In the genomic region with DNA sequence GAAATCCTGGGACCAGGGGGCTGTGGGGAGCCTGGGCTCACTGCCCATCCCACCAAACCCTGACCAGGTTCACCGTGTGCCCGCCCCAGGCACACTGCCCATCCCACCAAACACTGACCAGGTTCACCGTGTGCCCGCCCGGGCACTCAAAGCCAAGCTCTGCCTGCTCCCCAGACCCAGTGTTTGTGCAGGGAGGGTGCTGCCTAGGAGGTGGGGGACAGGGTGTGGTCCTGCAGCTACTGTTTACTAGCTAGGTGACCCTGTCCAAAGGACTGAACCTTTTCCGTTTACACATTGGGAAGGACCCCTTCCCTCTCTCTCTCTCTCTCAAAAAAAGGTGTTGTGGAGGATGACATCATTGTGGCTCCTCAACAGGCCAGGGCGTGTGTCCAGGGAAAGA, we compare ENCODE assay signal across 25 mouse cellular contexts. TPM values are rescaled to one million over a fixed set of nuclear protein-coding genes. Genes with fewer than 3 reads are reported as not detected.
DNase-seq lines count a peak whose midpoint lies in the region; ATAC-seq lines count a peak whose summit lies in the region.
"Had no signal": no experiment of that assay in that cellular context is flagged by ENCODE, and none has a peak within 500 bp of the region (broad histone marks: within the 10 kb centered on the region; RNA-seq: fewer than 3 reads in every experiment).

No protein-coding gene starts in this region.

- H3K27ac ChIP-seq in embryonic facial prominence, embryonic 14.5 days (replicated peaks; ENCODE audit: low read depth, low read length), result no peak overlapping the region
- no peak overlapping the region for H3K27ac ChIP-seq in embryonic facial prominence, embryonic 10.5 days (replicated peaks)
- H3K27ac ChIP-seq in limb, embryonic 13.5 days, result no peak overlapping the region
- no peak overlapping the region for H3K27ac ChIP-seq in limb, embryonic 10.5 days
- no peak overlapping the region for H3K27ac ChIP-seq in stomach, embryonic 16.5 days (ENCODE audit: low read length)
- H3K27ac ChIP-seq in forebrain, embryonic 12.5 days, result no peak overlapping the region
- H3K27ac ChIP-seq: embryonic facial prominence, embryonic 13.5 days had no signal

- H3K27me3 ChIP-seq in embryonic facial prominence, embryonic 14.5 days (replicated peaks; ENCODE audit: control insufficient read depth, insufficient read depth, low read length), result peaks cover 23% of the 10 kb centered on the region
- peaks cover 53% of the 10 kb centered on the region for H3K27me3 ChIP-seq in embryonic facial prominence, embryonic 10.5 days (replicated peaks; ENCODE audit: low read depth, poor library complexity, severe bottlenecking)
- peaks cover 32% of the 10 kb centered on the region for H3K27me3 ChIP-seq in limb, embryonic 13.5 days
- H3K27me3 ChIP-seq in limb, embryonic 10.5 days (ENCODE audit: low read depth, poor library complexity, severe bottlenecking), result peaks cover 46% of the 10 kb centered on the region
- no peaks in the 10 kb centered on the region for H3K27me3 ChIP-seq in stomach, embryonic 16.5 days (ENCODE audit: control insufficient read depth, insufficient read depth, low read length)
- H3K27me3 ChIP-seq in forebrain, embryonic 12.5 days, result peaks cover 37% of the 10 kb centered on the region
- H3K27me3 ChIP-seq: CH12.LX, Patski had no signal

- no peak for DNase-seq in embryonic facial prominence, embryonic 14.5 days (ENCODE audit: low spot score)
- DNase-seq in embryonic facial prominence, embryonic 10.5 days (ENCODE audit: low spot score), result no peak
- DNase-seq in limb, embryonic 10.5 days (ENCODE audit: low spot score), result no peak
- no peak for DNase-seq in ovary, postnatal 14 days (ENCODE audit: low spot score)
- DNase-seq: adrenal gland, adult 8-10 months; adrenal gland, postnatal 14 days; adrenal gland, postnatal 36 days; B cell, adult 2 months; cerebellum, adult 11-12 months; cerebellum, adult 2 months; cerebellum, adult 9-10 months; cerebellum, postnatal 10 days; cerebellum, postnatal 25 days had no signal

- H3K4me1 ChIP-seq in embryonic facial prominence, embryonic 14.5 days (ENCODE audit: control insufficient read depth, insufficient read depth, low read length), result peaks cover 14% of the 10 kb centered on the region
- peaks cover 28% of the 10 kb centered on the region for H3K4me1 ChIP-seq in embryonic facial prominence, embryonic 10.5 days
- peaks cover 28% of the 10 kb centered on the region for H3K4me1 ChIP-seq in limb, embryonic 13.5 days
- H3K4me1 ChIP-seq in limb, embryonic 10.5 days, result peaks cover 31% of the 10 kb centered on the region
- H3K4me1 ChIP-seq in stomach, embryonic 16.5 days (ENCODE audit: control insufficient read depth, insufficient read depth, low read length), result peaks cover 11% of the 10 kb centered on the region; the same call in 1 of the 2 replicates
- H3K4me1 ChIP-seq in forebrain, embryonic 12.5 days, result peaks cover 18% of the 10 kb centered on the region

- H3K9ac ChIP-seq in embryonic facial prominence, embryonic 14.5 days (ENCODE audit: low read depth, low read length), result no peak overlapping the region
- H3K9ac ChIP-seq in limb, embryonic 13.5 days, result no peak overlapping the region
- H3K9ac ChIP-seq in stomach, embryonic 16.5 days (ENCODE audit: low read length), result no peak overlapping the region
- no peak overlapping the region for H3K9ac ChIP-seq in forebrain, embryonic 12.5 days
- H3K9ac ChIP-seq: embryonic facial prominence, embryonic 13.5 days had no signal

- H3K36me3 ChIP-seq in embryonic facial prominence, embryonic 14.5 days (ENCODE audit: control insufficient read depth, insufficient read depth, low read length), result peaks cover 27% of the 10 kb centered on the region; the same call in 1 of the 2 replicates
- H3K36me3 ChIP-seq in embryonic facial prominence, embryonic 10.5 days (replicated peaks), result peaks cover 42% of the 10 kb centered on the region
- H3K36me3 ChIP-seq in limb, embryonic 13.5 days, result peaks cover 38% of the 10 kb centered on the region
- H3K36me3 ChIP-seq in limb, embryonic 10.5 days, result peaks cover 54% of the 10 kb centered on the region
- no peaks in the 10 kb centered on the region for H3K36me3 ChIP-seq in stomach, embryonic 16.5 days (ENCODE audit: control insufficient read depth, insufficient read depth, low read length)
- no peaks in the 10 kb centered on the region for H3K36me3 ChIP-seq in forebrain, embryonic 12.5 days (replicated peaks)
- H3K36me3 ChIP-seq: G1E had no signal

- WGBS in embryonic facial prominence, embryonic 14.5 days, result 86% methylated on average over 4 of the region's 7 CpGs
- 94% methylated on average over 7 of the region's 7 CpGs for WGBS in embryonic facial prominence, embryonic 10.5 days
- WGBS in limb, embryonic 13.5 days, result 91% methylated on average over 7 of the region's 7 CpGs
- 90% methylated on average over 7 of the region's 7 CpGs for WGBS in limb, embryonic 10.5 days
- WGBS in stomach, embryonic 16.5 days, result 80% methylated on average over 7 of the region's 7 CpGs
- 90% methylated on average over 7 of the region's 7 CpGs for WGBS in forebrain, embryonic 12.5 days

- peak overlapping the region; percentile 56; the same call in 1 of the 2 replicates for H3K4me2 ChIP-seq in embryonic facial prominence, embryonic 14.5 days (ENCODE audit: low read depth, low read length)
- peak overlapping the region; percentile 61 for H3K4me2 ChIP-seq in limb, embryonic 13.5 days (replicated peaks)
- 0 out of 2 replicates have a peak overlapping the region, but pooled peaks have one; percentile 11 for H3K4me2 ChIP-seq in stomach, embryonic 16.5 days (ENCODE audit: low read depth, low read length)
- no peak overlapping the region for H3K4me2 ChIP-seq in forebrain, embryonic 12.5 days
- H3K4me2 ChIP-seq: embryonic facial prominence, embryonic 13.5 days had no signal

- no peaks in the 10 kb centered on the region for H3K9me3 ChIP-seq in embryonic facial prominence, embryonic 14.5 days (ENCODE audit: control insufficient read depth, low read length)
- H3K9me3 ChIP-seq in embryonic facial prominence, embryonic 10.5 days, result no peaks in the 10 kb centered on the region
- H3K9me3 ChIP-seq in limb, embryonic 13.5 days, result no peaks in the 10 kb centered on the region
- H3K9me3 ChIP-seq in limb, embryonic 10.5 days (replicated peaks), result no peaks in the 10 kb centered on the region
- no peaks in the 10 kb centered on the region for H3K9me3 ChIP-seq in stomach, embryonic 16.5 days (replicated peaks; ENCODE audit: control insufficient read depth, low read length)
- no peaks in the 10 kb centered on the region for H3K9me3 ChIP-seq in forebrain, embryonic 12.5 days
- H3K9me3 ChIP-seq: embryonic facial prominence, embryonic 13.5 days; G1E had no signal

- no peak overlapping the region for H3K4me3 ChIP-seq in embryonic facial prominence, embryonic 14.5 days (ENCODE audit: low read depth, low read length)
- H3K4me3 ChIP-seq in embryonic facial prominence, embryonic 10.5 days, result no peak overlapping the region
- H3K4me3 ChIP-seq in limb, embryonic 13.5 days, result no peak overlapping the region
- H3K4me3 ChIP-seq in limb, embryonic 10.5 days, result no peak overlapping the region
- H3K4me3 ChIP-seq in stomach, embryonic 16.5 days (replicated peaks; ENCODE audit: low read length), result 0 out of 2 replicates have a peak overlapping the region, but pooled peaks have one; percentile 10
- H3K4me3 ChIP-seq in forebrain, embryonic 12.5 days (replicated peaks), result no peak overlapping the region
- H3K4me3 ChIP-seq: embryonic facial prominence, embryonic 13.5 days had no signal

- ATAC-seq in embryonic facial prominence, embryonic 14.5 days (ENCODE audit: low read depth), result no peak
- no peak for ATAC-seq in limb, embryonic 13.5 days (ENCODE audit: low FRiP score, low read depth)
- ATAC-seq in stomach, embryonic 16.5 days (ENCODE audit: insufficient read depth, low FRiP score), result no peak
- no peak for ATAC-seq in forebrain, embryonic 12.5 days (ENCODE audit: low FRiP score)
- ATAC-seq: activated CD4-positive, CD25-positive, alpha-beta regulatory T cell, adult 4 months; CD4-positive, CD25-positive, alpha-beta regulatory T cell, adult 4 months; forebrain, embryonic 14.5 days; forebrain, embryonic 16.5 days; Patski had no signal

RNA-seq across cellular contexts. Expression of a gene that starts 2.5 kb away (rescaled TPM):
- polyA plus RNA-seq in embryonic facial prominence, embryonic 14.5 days (2014; fragmentation: Nextera tagmentation; extraction: Ambion mirVana), result 9.5 and 10.1 TPM in 2 replicates
- 0.09 and 0.11 TPM in 2 replicates for polyA plus RNA-seq in embryonic facial prominence, embryonic 10.5 days (2016; fragmentation: Nextera tagmentation; extraction: Ambion mirVana)
- 14.1 and 17.3 TPM in 2 replicates for polyA plus RNA-seq in limb, embryonic 13.5 days (2015; fragmentation: Nextera tagmentation; extraction: Ambion mirVana)
- polyA plus RNA-seq in limb, embryonic 10.5 days (2016; fragmentation: Nextera tagmentation; extraction: Ambion mirVana), result 0.11 and 0.30 TPM in 2 replicates
- polyA plus RNA-seq in stomach, embryonic 16.5 days (2015; fragmentation: Nextera tagmentation; extraction: Ambion mirVana), result 16.1 and 22.6 TPM in 2 replicates
- 0.69 TPM in 1 of 2 replicates, not detected in the other for polyA plus RNA-seq in forebrain, embryonic 12.5 days (2016; fragmentation: Nextera tagmentation; extraction: Ambion mirVana)
- polyA plus RNA-seq: forebrain, embryonic 11.5 days; G1E had no signal

RNA-seq across cellular contexts. Expression of a gene that starts 18.3 kb away (rescaled TPM):
- 2.2 and 2.8 TPM in 2 replicates for polyA plus RNA-seq in embryonic facial prominence, embryonic 14.5 days (2014; fragmentation: Nextera tagmentation; extraction: Ambion mirVana)
- polyA plus RNA-seq in embryonic facial prominence, embryonic 10.5 days (2016; fragmentation: Nextera tagmentation; extraction: Ambion mirVana), result 4.5 and 5.1 TPM in 2 replicates
- polyA plus RNA-seq in limb, embryonic 13.5 days (2015; fragmentation: Nextera tagmentation; extraction: Ambion mirVana), result 4.8 and 6.4 TPM in 2 replicates
- polyA plus RNA-seq in limb, embryonic 10.5 days (2016; fragmentation: Nextera tagmentation; extraction: Ambion mirVana), result 3.0 and 4.5 TPM in 2 replicates
- polyA plus RNA-seq in stomach, embryonic 16.5 days (2015; fragmentation: Nextera tagmentation; extraction: Ambion mirVana), result 3.1 and 3.3 TPM in 2 replicates
- polyA plus RNA-seq in forebrain, embryonic 12.5 days (2016; fragmentation: Nextera tagmentation; extraction: Ambion mirVana), result 2.8 and 3.0 TPM in 2 replicates

RNA-seq across cellular contexts. Expression of a gene that starts 34.3 kb away (rescaled TPM):
- 6.3 and 7.3 TPM in 2 replicates for polyA plus RNA-seq in embryonic facial prominence, embryonic 14.5 days (2014; fragmentation: Nextera tagmentation; extraction: Ambion mirVana)
- polyA plus RNA-seq in embryonic facial prominence, embryonic 10.5 days (2016; fragmentation: Nextera tagmentation; extraction: Ambion mirVana), result 3.9 and 4.1 TPM in 2 replicates
- polyA plus RNA-seq in limb, embryonic 13.5 days (2015; fragmentation: Nextera tagmentation; extraction: Ambion mirVana), result 7.0 and 7.5 TPM in 2 replicates
- polyA plus RNA-seq in limb, embryonic 10.5 days (2016; fragmentation: Nextera tagmentation; extraction: Ambion mirVana), result 4.1 and 5.6 TPM in 2 replicates
- polyA plus RNA-seq in stomach, embryonic 16.5 days (2015; fragmentation: Nextera tagmentation; extraction: Ambion mirVana), result 4.3 and 5.7 TPM in 2 replicates
- 3.5 and 4.0 TPM in 2 replicates for polyA plus RNA-seq in forebrain, embryonic 12.5 days (2016; fragmentation: Nextera tagmentation; extraction: Ambion mirVana)

RNA-seq across cellular contexts. Expression of a gene that starts 45.8 kb away (rescaled TPM):
- 1.4 and 4.1 TPM in 2 replicates for polyA plus RNA-seq in embryonic facial prominence, embryonic 14.5 days (2014; fragmentation: Nextera tagmentation; extraction: Ambion mirVana)
- polyA plus RNA-seq in embryonic facial prominence, embryonic 10.5 days (2016; fragmentation: Nextera tagmentation; extraction: Ambion mirVana), result 2.7 and 3.6 TPM in 2 replicates
- 3.8 and 4.4 TPM in 2 replicates for polyA plus RNA-seq in limb, embryonic 13.5 days (2015; fragmentation: Nextera tagmentation; extraction: Ambion mirVana)
- polyA plus RNA-seq in limb, embryonic 10.5 days (2016; fragmentation: Nextera tagmentation; extraction: Ambion mirVana), result 2.7 and 5.0 TPM in 2 replicates
- polyA plus RNA-seq in stomach, embryonic 16.5 days (2015; fragmentation: Nextera tagmentation; extraction: Ambion mirVana), result 2.8 and 4.3 TPM in 2 replicates
- polyA plus RNA-seq in forebrain, embryonic 12.5 days (2016; fragmentation: Nextera tagmentation; extraction: Ambion mirVana), result 3.7 and 3.8 TPM in 2 replicates
- polyA plus RNA-seq: activated CD4-positive, CD25-positive, alpha-beta regulatory T cell, adult 4 months; CD4-positive, CD25-positive, alpha-beta regulatory T cell, adult 4 months; G1E had no signal
